Mouse (Mus musculus) limb, embryonic 14.5 days (tissue): ENCODE measurements around the gene Zfp592. TPM values are rescaled to one million over a fixed set of nuclear protein-coding genes. Genes with fewer than 3 reads are reported as not detected.

Experiments used
- ATAC-seq: fragments of 200-750 bp; cut with Nextera tagmentation; 2 replicates; pipeline ENCODE4 v1.8.0; 2017; ENCODE audit warnings: low read depth, moderate number of reproducible peaks, moderate TSS enrichment; ENCODE audit not compliant: low FRiP score
- DNase-seq: peaks from one replicate; pipeline ENCODE4 v3.0.0-alpha.2; 2015; ENCODE audit warnings: low spot score
- H3K27ac ChIP-seq: fragments of 300-500 bp; sonication (generic); replicated peaks from 2 replicates; pipeline ENCODE4 v1.5.1; 2014; ENCODE audit warnings: low read depth, mild to moderate bottlenecking, low read length, moderate library complexity, mixed read lengths
- H3K27me3 ChIP-seq: fragments of 300-500 bp; sonication (generic); 2 replicates; pipeline ENCODE4 v1.6.1; 2014; ENCODE audit warnings: low read length, mixed read lengths; ENCODE audit not compliant: control insufficient read depth, insufficient read depth
- H3K36me3 ChIP-seq: fragments of 300-500 bp; sonication (generic); 2 replicates; pipeline ENCODE4 v1.6.1; 2014; ENCODE audit warnings: mild to moderate bottlenecking, low read length, moderate library complexity, mixed read lengths; ENCODE audit not compliant: control insufficient read depth, insufficient read depth
- H3K4me1 ChIP-seq: fragments of 300-500 bp; sonication (generic); 2 replicates; pipeline ENCODE4 v1.6.1; 2014; ENCODE audit warnings: antibody characterized with exemption, low read length, mixed read lengths; ENCODE audit not compliant: control insufficient read depth, insufficient read depth
- H3K4me2 ChIP-seq: fragments of 300-500 bp; sonication (generic); replicated peaks from 2 replicates; pipeline ENCODE4 v1.6.1; 2014; ENCODE audit warnings: low read depth, mild to moderate bottlenecking, low read length, moderate library complexity; ENCODE audit not compliant: severe bottlenecking
- H3K4me3 ChIP-seq: fragments of 300-500 bp; sonication (generic); replicated peaks from 2 replicates; pipeline ENCODE4 v1.5.1; 2014; ENCODE audit warnings: low read length
- H3K9ac ChIP-seq: fragments of 300-500 bp; sonication (generic); 2 replicates; pipeline ENCODE4 v1.6.1; 2014; ENCODE audit warnings: mild to moderate bottlenecking, low read depth, low read length, moderate library complexity; ENCODE audit not compliant: severe bottlenecking
- H3K9me3 ChIP-seq: fragments of 300-500 bp; sonication (generic); 2 replicates; pipeline ENCODE4 v1.6.1; 2016; ENCODE audit warnings: low read length; ENCODE audit not compliant: control insufficient read depth
- POLR2A ChIP-seq: fragments of 200-500 bp; IDR thresholded peaks from 2 replicates; pipeline ENCODE4 v1.8.0; 2012; ENCODE audit warnings: inconsistent platforms, mild to moderate bottlenecking, moderate library complexity, borderline replicate concordance; ENCODE audit not compliant: insufficient read depth, insufficient read length; ENCODE audit errors: extremely low read depth
- whole genome bisulfite sequencing: fragments of 180-500 bp; shearing (Covaris S2); extraction: QIAGEN DNeasy Blood & Tissue Kit; methylation state at CpG from one replicate; pipeline ENCODE4 v1.1.7; 2014; 5-methylcytosine and 5-hydroxymethylcytosine counted together
- polyA plus RNA-seq, 2 experiments: library from polyadenylated mRNA; depleted of rRNA in 1 of 2; stranded (reverse) in 1 of 2; unstranded in 1 of 2; fragments of >200 nt; fragmentation: Nextera tagmentation in 1 of 2; extraction: Ambion mirVana in 1 of 2; gene quantifications; 2 replicates each; pipeline versions ENCODE4 v1.2.1 to v1.2.3; 2012 to 2014

The Zfp592 gene
- polyA plus RNA-seq, 2 experiments, result 13.7 to 24.3 TPM

DNA sequence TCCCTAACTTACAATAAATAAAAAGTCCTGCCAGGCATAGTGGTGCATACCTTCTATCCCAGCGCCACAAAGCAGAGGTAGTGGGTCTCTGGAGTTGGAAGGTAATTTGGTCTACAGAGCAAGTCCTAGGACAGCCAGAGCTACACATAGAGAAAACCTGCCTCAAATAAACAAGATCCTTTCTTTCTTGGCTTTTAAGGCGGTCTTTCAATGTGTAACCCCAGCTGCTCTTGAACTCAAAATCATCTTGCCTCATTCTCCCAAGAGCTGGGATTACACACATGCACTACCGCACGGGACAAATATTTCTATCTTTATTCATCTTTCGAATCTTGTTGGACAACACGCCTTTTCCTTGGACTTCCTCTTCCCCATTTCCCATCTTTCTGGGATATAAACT, 1.4 kb upstream of the Zfp592 start:
- DNase-seq, result no peak
- no peaks in the 10 kb centered on the region for H3K9me3 ChIP-seq
- no peaks in the 10 kb centered on the region for H3K36me3 ChIP-seq
- peak overlapping the region; percentile 61 for H3K4me2 ChIP-seq
- no peak for ATAC-seq
- no peak for TF ChIP-seq POLR2A
- peak overlapping the region; percentile 98 for H3K9ac ChIP-seq
- H3K27me3 ChIP-seq, result no peaks in the 10 kb centered on the region
- peak overlapping the region; percentile 95 for H3K27ac ChIP-seq
- H3K4me3 ChIP-seq, result peak overlapping the region; percentile 93
- H3K4me1 ChIP-seq, result peaks cover 16% of the 10 kb centered on the region
- 72% methylated on average over 6 of the region's 6 CpGs for WGBS

DNA sequence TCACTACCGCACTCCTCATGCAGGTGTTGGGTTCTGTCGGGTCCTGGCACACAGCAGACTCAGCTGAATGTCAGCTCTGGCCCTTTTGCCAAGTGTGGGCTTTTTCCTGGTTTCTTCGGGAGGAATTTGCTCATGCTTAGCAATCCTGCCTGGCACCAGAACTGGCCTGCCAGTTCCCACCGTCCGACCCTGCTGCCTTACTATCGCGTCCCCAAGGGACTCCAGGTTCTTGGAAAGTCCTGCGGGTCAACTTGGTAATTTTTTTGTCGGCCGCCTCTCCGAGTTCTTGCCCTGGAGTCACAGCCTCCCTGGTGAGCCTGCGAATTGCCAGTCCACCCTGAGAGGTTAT, 876 bp upstream of the Zfp592 start:
- H3K27me3 ChIP-seq, result no peaks in the 10 kb centered on the region
- H3K9ac ChIP-seq, result peak overlapping the region; percentile 98
- peak overlapping the region; percentile 61 for H3K4me2 ChIP-seq
- no peaks in the 10 kb centered on the region for H3K36me3 ChIP-seq
- DNase-seq, result peak; percentile 5
- under 1% methylated on average over 12 of the region's 12 CpGs for WGBS
- H3K4me3 ChIP-seq, result peak overlapping the region; percentile 93
- ATAC-seq, result no peak
- peak overlapping the region; percentile 95 for H3K27ac ChIP-seq
- no peaks in the 10 kb centered on the region for H3K9me3 ChIP-seq
- no peak for TF ChIP-seq POLR2A
- H3K4me1 ChIP-seq, result peaks cover 16% of the 10 kb centered on the region

DNA sequence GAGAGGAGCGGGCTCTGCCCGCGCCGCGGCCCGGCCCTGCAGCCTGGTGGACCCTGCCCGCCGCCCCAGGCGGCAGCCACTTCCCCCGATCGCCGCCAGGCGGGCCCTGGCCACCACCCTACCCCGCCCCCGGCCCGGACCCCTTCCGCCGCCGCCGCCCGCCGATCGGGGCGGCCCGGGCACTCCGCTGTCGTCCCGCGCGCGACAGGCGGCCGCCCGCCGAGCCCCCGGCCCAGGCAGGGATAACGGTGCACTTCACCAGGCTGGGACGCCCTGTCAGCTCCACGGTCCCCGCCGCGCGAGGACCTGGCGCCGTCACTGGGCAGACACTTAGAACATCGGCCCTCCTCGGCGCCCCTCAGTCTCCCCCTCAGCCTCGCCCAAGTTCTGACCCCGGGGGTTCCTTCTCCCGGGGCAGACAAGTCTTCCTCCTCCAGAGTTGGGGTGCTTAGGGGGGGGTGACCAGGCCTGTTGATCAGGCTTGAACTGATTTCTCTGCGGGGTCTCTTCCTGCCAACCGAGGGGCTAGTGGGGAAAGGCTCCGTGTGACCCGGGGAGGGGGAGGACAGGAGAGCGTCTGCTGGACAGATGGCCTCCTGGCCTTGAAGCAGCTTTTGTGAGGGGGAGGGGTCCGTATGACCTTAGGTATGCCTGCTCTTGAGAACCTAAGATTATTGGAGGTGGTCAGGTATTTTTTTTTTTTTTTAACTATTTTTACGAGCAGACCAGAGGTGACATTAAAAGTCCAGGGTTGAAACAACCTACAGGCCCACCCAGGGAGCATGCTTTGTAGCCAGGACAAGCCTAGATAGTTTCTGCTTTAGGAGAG, 567 bp downstream of the Zfp592 start:
- Histone ChIP-seq H3K9me3 (no peaks in the 10 kb centered on the region), H3K4me1 (peaks cover 16% of the 10 kb centered on the region), H3K27me3 (no peaks in the 10 kb centered on the region), H3K9ac (peak overlapping the region; percentile 98), H3K4me2 (peak overlapping the region; percentile 85), H3K4me3 (peak overlapping the region; percentile 93), H3K27ac (peak overlapping the region; percentile 95), H3K36me3 (no peaks in the 10 kb centered on the region)
- no peak for TF ChIP-seq POLR2A
- DNase-seq (peak; percentile 58), ATAC-seq (peak; percentile 86)
- WGBS, result 2% methylated on average over 40 of the region's 58 CpGs

DNA sequence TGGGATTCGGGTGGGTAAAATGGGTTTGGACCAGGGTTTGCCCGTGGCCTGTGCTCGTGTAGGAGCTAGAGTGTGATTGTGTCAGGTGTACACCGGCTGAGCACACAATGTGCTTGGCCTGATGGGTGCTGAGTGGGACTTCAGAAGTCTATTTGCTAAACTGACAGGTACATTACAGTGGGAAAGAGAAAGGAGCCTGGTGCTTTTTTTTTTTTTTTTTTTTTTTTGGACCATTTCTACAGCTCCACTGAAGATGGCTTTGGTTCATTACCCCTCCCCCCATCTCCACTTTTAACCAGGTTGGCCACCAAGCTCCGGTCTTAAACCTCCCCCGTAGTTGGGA, 1.2 kb downstream of the Zfp592 start:
- peak overlapping the region; percentile 98 for H3K9ac ChIP-seq
- peaks cover 16% of the 10 kb centered on the region for H3K4me1 ChIP-seq
- H3K4me3 ChIP-seq, result peak overlapping the region; percentile 93
- TF ChIP-seq POLR2A, result no peak
- no peak overlapping the region for H3K27ac ChIP-seq
- no peaks in the 10 kb centered on the region for H3K27me3 ChIP-seq
- H3K4me2 ChIP-seq, result peak overlapping the region; percentile 85
- no peaks in the 10 kb centered on the region for H3K9me3 ChIP-seq
- no peak for DNase-seq
- 18% methylated on average over 6 of the region's 6 CpGs for WGBS
- H3K36me3 ChIP-seq, result no peaks in the 10 kb centered on the region
- ATAC-seq, result no peak

DNA sequence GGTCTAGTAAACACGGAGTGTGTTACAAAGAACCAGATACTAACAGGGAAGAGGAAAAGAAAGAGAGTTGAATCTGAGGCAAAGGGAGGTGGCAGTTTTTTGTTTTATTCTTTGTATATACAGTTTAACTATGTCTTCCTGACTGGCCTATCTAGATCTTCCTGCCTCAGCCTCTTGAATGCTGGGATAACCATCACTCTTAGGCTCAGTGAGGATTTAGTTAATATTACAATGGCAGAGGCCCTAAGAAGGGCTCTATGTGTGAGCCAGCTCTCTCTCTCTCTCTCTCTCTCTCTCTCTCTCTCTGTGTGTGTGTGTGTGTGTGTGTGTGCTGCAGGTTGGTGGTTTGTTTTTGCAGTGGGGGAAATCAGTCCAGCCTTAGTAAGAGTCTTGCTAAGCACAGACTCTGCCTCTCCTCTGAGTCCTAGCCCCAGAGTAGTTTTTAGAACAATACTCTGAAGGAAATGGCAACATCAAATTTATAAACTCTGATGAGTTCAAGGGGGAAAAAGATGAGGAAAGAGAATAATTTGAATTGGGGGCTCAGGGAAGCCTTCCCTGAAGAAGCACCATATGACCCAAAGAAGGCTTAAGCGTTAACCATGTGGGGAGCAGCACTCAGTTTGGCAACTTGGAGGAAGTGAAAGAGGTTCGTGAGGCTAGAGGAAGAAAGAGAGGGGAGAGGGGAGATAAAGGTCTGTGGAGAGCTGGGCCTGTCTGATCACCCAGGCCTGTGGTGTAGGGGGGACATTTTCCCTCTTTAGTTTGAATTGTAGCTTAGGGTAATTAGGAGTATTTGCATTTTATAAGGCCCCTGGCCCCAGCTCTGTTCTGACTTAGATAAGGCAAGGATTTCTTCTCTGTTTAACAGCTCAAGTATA, 2.0 kb downstream of the Zfp592 start:
- DNase-seq, result no peak
- peak overlapping the region; percentile 93; the same call in 1 of the 2 replicates for H3K4me3 ChIP-seq
- WGBS, result 57% methylated on average over 3 of the region's 3 CpGs

More for the DNA sequence above, 2.0 kb downstream of the Zfp592 start:
- H3K36me3 ChIP-seq, result no peaks in the 10 kb centered on the region
- H3K27me3 ChIP-seq, result no peaks in the 10 kb centered on the region
- peaks cover 16% of the 10 kb centered on the region for H3K4me1 ChIP-seq
- no peak overlapping the region for H3K27ac ChIP-seq
- no peak overlapping the region for H3K9ac ChIP-seq
- no peak for ATAC-seq
- H3K4me2 ChIP-seq, result peak overlapping the region; percentile 85; the same call in 1 of the 2 replicates
- H3K9me3 ChIP-seq, result no peaks in the 10 kb centered on the region
- no peak for TF ChIP-seq POLR2A
